Mouse (Mus musculus) hindbrain, embryonic 10.5 days (tissue): ENCODE data around the gene Kcne3. TPM values are rescaled to one million over a fixed set of nuclear protein-coding genes. Genes with fewer than 3 reads are reported as not detected.

Experiments used
- DNase-seq: peaks from one replicate; pipeline ENCODE4 v3.0.0-alpha.2; 2017; ENCODE audit warnings: low spot score
- H3K27ac ChIP-seq: fragments of 300-500 bp; sonication (generic); 2 replicates; pipeline ENCODE4 v1.5.1; 2016; ENCODE audit warnings: mild to moderate bottlenecking, moderate library complexity
- H3K27me3 ChIP-seq: fragments of 300-500 bp; sonication (generic); 2 replicates; pipeline ENCODE4 v1.6.1; 2016; ENCODE audit warnings: mild to moderate bottlenecking; ENCODE audit not compliant: poor library complexity, insufficient read depth, severe bottlenecking
- H3K36me3 ChIP-seq: fragments of 300-500 bp; sonication (generic); 2 replicates; pipeline ENCODE4 v1.6.1; 2016; ENCODE audit warnings: mild to moderate bottlenecking, moderate library complexity
- H3K4me1 ChIP-seq: fragments of 300-500 bp; sonication (generic); replicated peaks from 2 replicates; pipeline ENCODE4 v1.6.1; 2016; ENCODE audit warnings: mild to moderate bottlenecking
- H3K4me3 ChIP-seq: fragments of 300-500 bp; sonication (generic); 2 replicates; pipeline ENCODE4 v1.5.1; 2016; ENCODE audit warnings: mild to moderate bottlenecking, moderate library complexity
- H3K9me3 ChIP-seq: fragments of 300-500 bp; sonication (generic); 2 replicates; pipeline ENCODE4 v1.6.1; 2016; ENCODE audit warnings: mild to moderate bottlenecking, moderate library complexity
- WGBS: fragments of 180-500 bp; shearing (Covaris S2); methylation state at CpG from one replicate; pipeline ENCODE4 v1.1.7; 2016; 5-methylcytosine and 5-hydroxymethylcytosine counted together
- polyA plus RNA-seq: library from polyadenylated mRNA; unstranded; fragments of >200 nt; fragmentation: Nextera tagmentation; extraction: Ambion mirVana; gene quantifications from 2 replicates; pipeline ENCODE4 v1.2.1, GENCODE M21; 2016

The Kcne3 gene
- polyA plus RNA-seq, 1 experiment from 2014 or later = 5.3 TPM

DNA sequence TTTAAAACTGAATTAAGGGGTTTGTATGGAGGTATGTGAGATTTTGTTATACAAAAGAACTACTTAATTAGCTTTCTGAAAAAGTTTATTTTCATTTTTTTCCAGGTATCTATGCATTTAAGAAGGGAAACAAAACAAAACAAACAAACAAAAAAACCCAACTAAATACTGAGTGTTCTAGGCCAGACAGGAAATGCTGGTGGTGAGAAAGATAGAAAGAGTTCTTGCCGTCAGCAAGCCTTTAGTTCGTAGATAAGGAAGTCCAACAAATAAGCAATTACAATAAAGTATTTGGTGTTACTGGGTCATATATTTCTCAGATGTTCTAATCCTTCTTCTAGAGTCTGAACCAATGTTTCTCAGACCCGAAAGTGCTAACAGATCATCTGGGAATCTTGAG is 52.7 kb downstream of the Kcne3 start:
- no peaks in the 10 kb centered on the region for H3K9me3 ChIP-seq
- H3K4me3 ChIP-seq = peak overlapping the region; percentile 90
- peaks cover 21% of the 10 kb centered on the region for H3K4me1 ChIP-seq
- H3K27ac ChIP-seq = no peak overlapping the region
- no peak for DNase-seq
- no peaks in the 10 kb centered on the region for H3K36me3 ChIP-seq
- H3K27me3 ChIP-seq = peaks cover 3% of the 10 kb centered on the region
- WGBS = 70% methylated on average over 3 of the region's 3 CpGs

DNA sequence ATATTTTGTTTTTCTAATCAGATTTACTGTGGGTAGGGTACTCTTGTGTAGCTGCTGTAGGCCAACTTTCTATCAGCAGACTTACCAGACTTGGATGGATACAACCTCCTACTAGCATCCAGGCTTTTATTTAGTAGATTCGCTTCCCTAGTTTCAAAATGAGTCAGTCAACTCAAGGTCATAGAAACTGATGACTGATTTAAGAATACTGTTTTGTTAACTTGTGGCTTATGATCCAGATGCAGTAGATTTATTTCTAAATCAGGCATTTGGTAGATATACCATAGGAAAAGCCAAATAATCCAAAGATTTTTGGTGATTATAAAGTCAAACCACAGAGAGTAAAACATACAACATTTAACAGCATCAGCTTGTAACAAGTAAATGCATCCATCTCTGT is 54.3 kb downstream of the Kcne3 start:
- H3K27me3 ChIP-seq = peaks cover 3% of the 10 kb centered on the region
- WGBS = 93% methylated on average over 1 of the region's 1 CpGs
- H3K36me3 ChIP-seq = no peaks in the 10 kb centered on the region

DNA sequence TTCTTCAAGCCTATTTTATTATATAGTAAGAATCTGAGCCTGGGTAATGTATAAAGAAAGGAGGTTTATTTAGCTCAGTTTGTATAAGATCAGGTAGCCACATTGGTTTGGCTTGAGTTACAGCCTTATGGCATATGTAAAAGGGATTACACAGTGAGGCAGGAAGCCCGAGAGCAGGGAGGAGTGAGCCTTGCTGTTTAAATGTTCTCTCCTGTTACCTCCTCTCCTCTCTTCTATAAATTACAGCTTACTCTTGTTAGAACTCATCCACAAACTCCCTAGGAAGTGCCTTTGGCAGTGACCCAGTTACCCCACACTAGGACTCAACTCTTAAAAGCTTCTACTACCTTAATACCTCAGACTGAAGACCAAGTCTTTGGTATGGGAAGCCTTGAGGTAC is 55.4 kb downstream of the Kcne3 start:
- H3K9me3 ChIP-seq = no peaks in the 10 kb centered on the region
- no peaks in the 10 kb centered on the region for H3K36me3 ChIP-seq
- WGBS = 74% methylated on average over 1 of the region's 1 CpGs
- H3K27ac ChIP-seq = no peak overlapping the region
- no peak overlapping the region for H3K4me3 ChIP-seq
- H3K27me3 ChIP-seq = no peaks in the 10 kb centered on the region
- no peak for DNase-seq
- H3K4me1 ChIP-seq = peaks cover 23% of the 10 kb centered on the region

More for the DNA sequence above, 54.3 kb downstream of the Kcne3 start:
- H3K4me3 ChIP-seq = no peak overlapping the region
- H3K9me3 ChIP-seq = no peaks in the 10 kb centered on the region
- no peak for DNase-seq
- H3K4me1 ChIP-seq = peaks cover 23% of the 10 kb centered on the region
- no peak overlapping the region for H3K27ac ChIP-seq

DNA sequence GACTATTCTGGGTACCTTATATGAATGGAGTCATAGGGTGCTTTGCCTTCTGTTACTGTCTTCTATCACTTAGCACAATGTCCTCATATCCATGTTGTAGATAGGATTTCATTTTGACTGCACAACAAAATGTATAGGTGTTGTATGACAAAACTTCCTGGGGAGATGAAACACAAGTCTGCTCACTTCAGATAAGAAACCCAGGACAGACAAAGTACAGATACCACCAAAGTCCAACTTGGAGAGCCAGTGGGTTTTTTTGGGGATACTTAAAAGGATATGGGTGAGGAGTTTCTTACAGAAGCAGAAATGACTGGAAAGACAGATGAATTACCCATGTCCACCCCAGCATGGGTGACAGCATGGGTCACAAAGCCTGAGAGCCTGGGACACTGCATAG is 57.4 kb downstream of the Kcne3 start:
- H3K4me3 ChIP-seq = no peak overlapping the region
- H3K27ac ChIP-seq = no peak overlapping the region
- H3K27me3 ChIP-seq = no peaks in the 10 kb centered on the region
- no peak for DNase-seq
- no peaks in the 10 kb centered on the region for H3K9me3 ChIP-seq
- no peaks in the 10 kb centered on the region for H3K36me3 ChIP-seq
- peaks cover 8% of the 10 kb centered on the region for H3K4me1 ChIP-seq

Other genes with a start within 250 kb of the Kcne3 start
- gene Rnf169, start 196.1 kb upstream of the Kcne3 start, polyA plus RNA-seq = 4.7 and 5.9 TPM in 2 replicates
- gene Chrdl2, start 170.3 kb upstream of the Kcne3 start, polyA plus RNA-seq = 0.37 and 0.56 TPM in 2 replicates
- gene Pold3, start 54.9 kb upstream of the Kcne3 start, polyA plus RNA-seq = 70.7 and 107 TPM in 2 replicates
- gene Lipt2, start 17.2 kb upstream of the Kcne3 start, polyA plus RNA-seq = 25.3 and 26.9 TPM in 2 replicates
- 4.9 and 5.1 TPM in 2 replicates for gene Pgm2l1, start 50.9 kb downstream of the Kcne3 start, polyA plus RNA-seq
- gene P4ha3, start 109.0 kb downstream of the Kcne3 start, polyA plus RNA-seq = 1.0 and 3.5 TPM in 2 replicates
- 33.5 and 34.7 TPM in 2 replicates for gene C2cd3, start 195.7 kb downstream of the Kcne3 start, polyA plus RNA-seq
- 104 and 118 TPM in 2 replicates for gene Ppme1, start 195.8 kb downstream of the Kcne3 start, polyA plus RNA-seq